Mouse (Mus musculus): ENCODE results near the gene Aif1.

- no peak for TF ChIP-seq TAL1 (conservative IDR thresholded peaks at IDR 0.05; ENCODE audit: low read depth, low read length)
- TF ChIP-seq CTCF (IDR thresholded peaks at IDR 0.05; ENCODE audit: low read depth, low read length) = no peak
Measured at GRCm38 (mm10) chr17:35147348-35147747, 28.5 kb downstream of the Aif1 start.

Measured in G1E (cell line).